Mouse (Mus musculus) liver, embryonic 16.5 days (tissue): ENCODE measurements around the gene Otog. TPM values are rescaled to one million over a fixed set of nuclear protein-coding genes. Genes with fewer than 3 reads are reported as not detected.

Experiments
- ATAC-seq: fragments of 200-750 bp; cut with Nextera tagmentation; 2 replicates; pipeline ENCODE4 v1.8.0; 2017; ENCODE audit warnings: low read depth, mild to moderate bottlenecking, moderate number of reproducible peaks, moderate library complexity
- H3K27ac ChIP-seq: fragments of 300-500 bp; sonication (generic); 2 replicates; pipeline ENCODE4 v1.5.1; 2014; ENCODE audit warnings: mild to moderate bottlenecking, low read length
- H3K27me3 ChIP-seq: fragments of 300-500 bp; sonication (generic); 2 replicates; pipeline ENCODE4 v1.6.1; 2014; ENCODE audit warnings: low read depth, low read length, mixed read lengths; ENCODE audit not compliant: control insufficient read depth, insufficient read depth
- H3K36me3 ChIP-seq: fragments of 300-500 bp; sonication (generic); 2 replicates; pipeline ENCODE4 v1.6.1; 2014; ENCODE audit warnings: mild to moderate bottlenecking; ENCODE audit not compliant: control insufficient read depth, insufficient read depth
- H3K4me1 ChIP-seq: fragments of 300-500 bp; sonication (generic); 2 replicates; pipeline ENCODE4 v1.6.1; 2014; ENCODE audit warnings: low read depth, low read length, mixed read lengths; ENCODE audit not compliant: control insufficient read depth
- H3K4me2 ChIP-seq: fragments of 300-500 bp; sonication (generic); 2 replicates; pipeline ENCODE4 v1.6.1; 2014; ENCODE audit warnings: low read depth, low read length, mixed read lengths
- H3K4me3 ChIP-seq: fragments of 300-500 bp; sonication (generic); 2 replicates; pipeline ENCODE4 v1.5.1; 2014; ENCODE audit warnings: low read depth, mild to moderate bottlenecking, low read length
- H3K9ac ChIP-seq: fragments of 300-500 bp; sonication (generic); 2 replicates; pipeline ENCODE4 v1.6.1; 2014; ENCODE audit warnings: low read depth, low read length
- H3K9me3 ChIP-seq: fragments of 300-500 bp; sonication (generic); replicated peaks from 2 replicates; pipeline ENCODE4 v1.6.1; 2016; ENCODE audit warnings: low read length; ENCODE audit not compliant: control insufficient read depth
- WGBS: fragments of 180-500 bp; shearing (Covaris S2); extraction: QIAGEN DNeasy Blood & Tissue Kit; methylation state at CpG from one replicate; pipeline ENCODE4 v1.1.7; 2014; ENCODE audit not compliant: insufficient replicate concordance; 5-methylcytosine and 5-hydroxymethylcytosine counted together
- polyA plus RNA-seq: library from polyadenylated mRNA; unstranded; fragments of >200 nt; fragmentation: Nextera tagmentation; extraction: Ambion mirVana; gene quantifications from 2 replicates; pipeline ENCODE4 v1.2.1, GENCODE M21; 2015

Gene Otog
- polyA plus RNA-seq, 1 experiment from 2014 or later: not detected

GRCm38 (mm10) chr7:46246876-46247275 is 6.1 kb downstream of the Otog start:
- Histone ChIP-seq H3K4me2 (no peak overlapping the region), H3K27ac (no peak overlapping the region), H3K4me1 (no peaks in the 10 kb centered on the region), H3K9ac (no peak overlapping the region), H3K36me3 (no peaks in the 10 kb centered on the region), H3K27me3 (no peaks in the 10 kb centered on the region), H3K9me3 (no peaks in the 10 kb centered on the region), H3K4me3 (no peak overlapping the region)
- ATAC-seq: no peak

GRCm38 (mm10) chr7:46247606-46248005 is 6.8 kb downstream of the Otog start:
- no peak for ATAC-seq
- Histone ChIP-seq H3K9me3 (no peaks in the 10 kb centered on the region), H3K4me1 (no peaks in the 10 kb centered on the region), H3K9ac (no peak overlapping the region), H3K4me3 (no peak overlapping the region), H3K27me3 (no peaks in the 10 kb centered on the region), H3K4me2 (no peak overlapping the region), H3K36me3 (no peaks in the 10 kb centered on the region), H3K27ac (no peak overlapping the region)
- 52% methylated on average over 3 of the region's 3 CpGs for WGBS

GRCm38 (mm10) chr7:46251841-46252240 is 11.1 kb downstream of the Otog start:
- Histone ChIP-seq H3K27me3 (no peaks in the 10 kb centered on the region), H3K4me1 (no peaks in the 10 kb centered on the region)
- 54% methylated on average over 4 of the region's 4 CpGs for WGBS

GRCm38 (mm10) chr7:46276156-46276555 is 35.4 kb downstream of the Otog start:
- ATAC-seq: no peak
- 28% methylated on average over 5 of the region's 5 CpGs for WGBS
- no peaks in the 10 kb centered on the region for H3K36me3 ChIP-seq

More at GRCm38 (mm10) chr7:46251841-46252240, 11.1 kb downstream of the Otog start:
- Histone ChIP-seq H3K9ac (no peak overlapping the region), H3K9me3 (no peaks in the 10 kb centered on the region), H3K27ac (no peak overlapping the region), H3K4me2 (no peak overlapping the region), H3K4me3 (no peak overlapping the region), H3K36me3 (no peaks in the 10 kb centered on the region)
- no peak for ATAC-seq

GRCm38 (mm10) chr7:46279946-46280345 is 39.2 kb downstream of the Otog start:
- H3K4me3 ChIP-seq: no peak overlapping the region
- H3K9ac ChIP-seq: no peak overlapping the region
- no peaks in the 10 kb centered on the region for H3K4me1 ChIP-seq
- no peaks in the 10 kb centered on the region; the same call in 1 of the 2 replicates for H3K27me3 ChIP-seq
- H3K9me3 ChIP-seq: no peaks in the 10 kb centered on the region
- WGBS: 18% methylated on average over 6 of the region's 6 CpGs
- H3K27ac ChIP-seq: no peak overlapping the region
- no peak for ATAC-seq
- H3K36me3 ChIP-seq: no peaks in the 10 kb centered on the region
- H3K4me2 ChIP-seq: no peak overlapping the region

More at GRCm38 (mm10) chr7:46276156-46276555, 35.4 kb downstream of the Otog start:
- H3K9me3 ChIP-seq: no peaks in the 10 kb centered on the region
- no peak overlapping the region for H3K9ac ChIP-seq
- H3K27ac ChIP-seq: no peak overlapping the region
- H3K4me1 ChIP-seq: no peaks in the 10 kb centered on the region
- no peak overlapping the region for H3K4me3 ChIP-seq
- H3K4me2 ChIP-seq: no peak overlapping the region
- no peaks in the 10 kb centered on the region for H3K27me3 ChIP-seq

- H3K4me2 ChIP-seq: no peak overlapping the region
- H3K4me1 ChIP-seq: no peaks in the 10 kb centered on the region
- H3K36me3 ChIP-seq: no peaks in the 10 kb centered on the region
- H3K9me3 ChIP-seq: no peaks in the 10 kb centered on the region
- H3K9ac ChIP-seq: no peak overlapping the region
- no peak overlapping the region for H3K27ac ChIP-seq
- no peak overlapping the region for H3K4me3 ChIP-seq
- ATAC-seq: no peak
- no peaks in the 10 kb centered on the region; the same call in 1 of the 2 replicates for H3K27me3 ChIP-seq
Observed at GRCm38 (mm10) chr7:46280896-46281295, 40.1 kb downstream of the Otog start.

- H3K27me3 ChIP-seq: no peaks in the 10 kb centered on the region; the same call in 1 of the 2 replicates
- no peaks in the 10 kb centered on the region for H3K9me3 ChIP-seq
- no peak overlapping the region for H3K4me3 ChIP-seq
- ATAC-seq: no peak
- no peaks in the 10 kb centered on the region for H3K4me1 ChIP-seq
- no peak overlapping the region for H3K27ac ChIP-seq
- H3K36me3 ChIP-seq: no peaks in the 10 kb centered on the region
- H3K4me2 ChIP-seq: no peak overlapping the region
- H3K9ac ChIP-seq: no peak overlapping the region
- 34% methylated on average over 7 of the region's 7 CpGs for WGBS
Observed at GRCm38 (mm10) chr7:46282276-46282675, 41.5 kb downstream of the Otog start.

GRCm38 (mm10) chr7:46283681-46284080 is 42.9 kb downstream of the Otog start:
- no peak overlapping the region for H3K4me3 ChIP-seq
- no peak overlapping the region for H3K27ac ChIP-seq
- H3K4me1 ChIP-seq: no peaks in the 10 kb centered on the region
- 64% methylated on average over 10 of the region's 10 CpGs for WGBS
- no peak overlapping the region for H3K4me2 ChIP-seq
- ATAC-seq: no peak
- no peaks in the 10 kb centered on the region; the same call in 1 of the 2 replicates for H3K27me3 ChIP-seq
- no peaks in the 10 kb centered on the region for H3K36me3 ChIP-seq
- H3K9ac ChIP-seq: no peak overlapping the region
- no peaks in the 10 kb centered on the region for H3K9me3 ChIP-seq

GRCm38 (mm10) chr7:46285161-46285839 is 44.5 kb downstream of the Otog start:
- Histone ChIP-seq H3K4me3 (no peak overlapping the region), H3K27ac (no peak overlapping the region)
- 69% methylated on average over 12 of the region's 12 CpGs for WGBS

More at GRCm38 (mm10) chr7:46285161-46285839, 44.5 kb downstream of the Otog start:
- no peak for ATAC-seq
- Histone ChIP-seq H3K27me3 (no peaks in the 10 kb centered on the region; the same call in 1 of the 2 replicates), H3K4me2 (no peak overlapping the region), H3K9ac (no peak overlapping the region), H3K36me3 (no peaks in the 10 kb centered on the region), H3K4me1 (no peaks in the 10 kb centered on the region), H3K9me3 (no peaks in the 10 kb centered on the region)
